Mouse (Mus musculus): ENCODE measurements around the gene Gm7247. TPM values are rescaled to one million over a fixed set of nuclear protein-coding genes. Genes with fewer than 3 reads are reported as not detected.
"Not testable (repeated sequence)": the region's sequence is repeated elsewhere in the genome, so short reads cannot be mapped to it uniquely, and the experiment has no call there.

Gm7247 gene
- total RNA-seq, 2 experiments from 2014 or later: not detected

GRCm38 (mm10) chr14:51483671-51484070 lies 122.1 kb downstream of the Gm7247 start:
- no peak for ATAC-seq (replicated peaks; ENCODE audit: low FRiP score, poor library complexity, severe bottlenecking)

GRCm38 (mm10) chr14:51486111-51486510 lies 124.6 kb downstream of the Gm7247 start:
- ATAC-seq (replicated peaks; ENCODE audit: low FRiP score, poor library complexity, severe bottlenecking): no peak

- ATAC-seq (replicated peaks; ENCODE audit: low FRiP score, poor library complexity, severe bottlenecking): no peak
Measured at GRCm38 (mm10) chr14:51495781-51496180, 134.2 kb downstream of the Gm7247 start.

GRCm38 (mm10) chr14:51496955-51497354 lies 135.4 kb downstream of the Gm7247 start:
- ATAC-seq (replicated peaks; ENCODE audit: low FRiP score, poor library complexity, severe bottlenecking): no peak

GRCm38 (mm10) chr14:51497958-51498357 lies 136.4 kb downstream of the Gm7247 start:
- no peak for ATAC-seq (replicated peaks; ENCODE audit: low FRiP score, poor library complexity, severe bottlenecking)

GRCm38 (mm10) chr14:51499707-51500275 lies 138.2 kb downstream of the Gm7247 start:
- ATAC-seq (replicated peaks; ENCODE audit: low FRiP score, poor library complexity, severe bottlenecking): no peak

GRCm38 (mm10) chr14:51500461-51500860 lies 138.9 kb downstream of the Gm7247 start:
- ATAC-seq (replicated peaks; ENCODE audit: low FRiP score, poor library complexity, severe bottlenecking): no peak

- no peak for ATAC-seq (replicated peaks; ENCODE audit: low FRiP score, poor library complexity, severe bottlenecking)
Measured at GRCm38 (mm10) chr14:51507416-51507815, 145.9 kb downstream of the Gm7247 start.

GRCm38 (mm10) chr14:51552490-51552889 lies 190.9 kb downstream of the Gm7247 start, which contains the start of gene Gm5622:
Gene Gm5622, plus strand, starts transcription at chr14:51552790.
- no peak for ATAC-seq (replicated peaks; ENCODE audit: low FRiP score, poor library complexity, severe bottlenecking)

- ATAC-seq (replicated peaks; ENCODE audit: low FRiP score, poor library complexity, severe bottlenecking): not testable (repeated sequence)
Measured at GRCm38 (mm10) chr14:51573963-51574362, 212.4 kb downstream of the Gm7247 start, which contains the start of gene Gm17175. Gene Gm17175, minus strand, starts transcription at chr14:51574063.

GRCm38 (mm10) chr14:51592039-51592438 lies 230.5 kb downstream of the Gm7247 start, which contains the start of gene Gm17174:
Gene Gm17174, minus strand, starts transcription at chr14:51592139.
- not testable (repeated sequence) for ATAC-seq (replicated peaks; ENCODE audit: low FRiP score, poor library complexity, severe bottlenecking)

GRCm38 (mm10) chr14:51611210-51611609 lies 249.7 kb downstream of the Gm7247 start, which contains the start of gene Gm17078:
Gene Gm17078, minus strand, starts transcription at chr14:51611310.
- ATAC-seq (replicated peaks; ENCODE audit: low FRiP score, poor library complexity, severe bottlenecking): no peak

Other genes with a start within 250 kb of the Gm7247 start
- not detected in 2 replicates for gene Eddm3b, start 247.3 kb upstream of the Gm7247 start, total RNA-seq (2015; ENCODE audit: low replicate concordance)
- gene Eddm3b, start 247.3 kb upstream of the Gm7247 start, total RNA-seq (2017; ENCODE audit: low replicate concordance): not detected in 2 replicates
- 8.1 and 47.2 TPM in 2 replicates for gene Rnase6, start 237.8 kb upstream of the Gm7247 start, total RNA-seq (2015; ENCODE audit: low replicate concordance)
- 9.5 and 15.7 TPM in 2 replicates for gene Rnase6, start 237.8 kb upstream of the Gm7247 start, total RNA-seq (2017; ENCODE audit: low replicate concordance)
- gene Rnase1, start 215.0 kb upstream of the Gm7247 start, total RNA-seq (2015; ENCODE audit: low replicate concordance): 2.1 TPM in 1 of 2 replicates, not detected in the other
- gene Rnase1, start 215.0 kb upstream of the Gm7247 start, total RNA-seq (2017; ENCODE audit: low replicate concordance): not detected in 2 replicates
- not detected in 2 replicates for gene Rnase2b, start 199.5 kb upstream of the Gm7247 start, total RNA-seq (2015; ENCODE audit: low replicate concordance)
- gene Rnase2b, start 199.5 kb upstream of the Gm7247 start, total RNA-seq (2017; ENCODE audit: low replicate concordance): 1.3 TPM in 1 of 2 replicates, not detected in the other
- gene Ang2, start 162.6 kb upstream of the Gm7247 start, total RNA-seq (2015; ENCODE audit: low replicate concordance): not detected in 2 replicates
- not detected in 2 replicates for gene Ang2, start 162.6 kb upstream of the Gm7247 start, total RNA-seq (2017; ENCODE audit: low replicate concordance)
- not detected in 2 replicates for gene Ear14, start 158.4 kb upstream of the Gm7247 start, total RNA-seq (2015; ENCODE audit: low replicate concordance)
- gene Ear14, start 158.4 kb upstream of the Gm7247 start, total RNA-seq (2017; ENCODE audit: low replicate concordance): not detected in 2 replicates
- 1.3 TPM in 1 of 2 replicates, not detected in the other for gene Rnase2a, start 105.6 kb upstream of the Gm7247 start, total RNA-seq (2015; ENCODE audit: low replicate concordance)
- not detected in 2 replicates for gene Rnase2a, start 105.6 kb upstream of the Gm7247 start, total RNA-seq (2017; ENCODE audit: low replicate concordance)
- gene Vmn2r88, start 49.1 kb downstream of the Gm7247 start, total RNA-seq (2015; ENCODE audit: low replicate concordance): not detected in 2 replicates
- not detected in 2 replicates for gene Vmn2r88, start 49.1 kb downstream of the Gm7247 start, total RNA-seq (2017; ENCODE audit: low replicate concordance)
- gene Vmn2r89, start 90.1 kb downstream of the Gm7247 start, total RNA-seq (2015; ENCODE audit: low replicate concordance): not detected in 2 replicates
- not detected in 2 replicates for gene Vmn2r89, start 90.1 kb downstream of the Gm7247 start, total RNA-seq (2017; ENCODE audit: low replicate concordance)
- not detected in 2 replicates for gene Gm5622, start 191.0 kb downstream of the Gm7247 start, total RNA-seq (2015; ENCODE audit: low replicate concordance)
- gene Gm5622, start 191.0 kb downstream of the Gm7247 start, total RNA-seq (2017; ENCODE audit: low replicate concordance): not detected in 2 replicates
- gene Gm17175, start 212.3 kb downstream of the Gm7247 start, total RNA-seq (2015; ENCODE audit: low replicate concordance): not detected in 2 replicates
- gene Gm17175, start 212.3 kb downstream of the Gm7247 start, total RNA-seq (2017; ENCODE audit: low replicate concordance): not detected in 2 replicates
- not detected in 2 replicates for gene Gm17174, start 230.4 kb downstream of the Gm7247 start, total RNA-seq (2015; ENCODE audit: low replicate concordance)
- not detected in 2 replicates for gene Gm17174, start 230.4 kb downstream of the Gm7247 start, total RNA-seq (2017; ENCODE audit: low replicate concordance)
- not detected in 2 replicates for gene Gm17078, start 249.6 kb downstream of the Gm7247 start, total RNA-seq (2015; ENCODE audit: low replicate concordance)
- not detected in 2 replicates for gene Gm17078, start 249.6 kb downstream of the Gm7247 start, total RNA-seq (2017; ENCODE audit: low replicate concordance)